Mouse (Mus musculus) lung, postnatal 0 days (tissue): ENCODE measurements at regions not wholly inside any gene's neighbourhood (a gene's known extent, or its start where the extent isn't known, plus 50 kb on each side); places are given as distances from the start of the nearest gene placed in this dataset.

ENCODE experiments used
- CTCF ChIP-seq: IDR thresholded peaks from 2 replicates; pipeline ENCODE4 v1.5.1; 2016; ENCODE audit warnings: antibody characterized with exemption, mild to moderate bottlenecking
- EP300 ChIP-seq: IDR thresholded peaks from 2 replicates; pipeline ENCODE4 v1.6.1; 2016; ENCODE audit warnings: antibody characterized with exemption, mild to moderate bottlenecking, control low read depth

GRCm38 (mm10) chr9:61683557-61683956, 230.8 kb downstream of the Rplp1 start:
- no peak for TF ChIP-seq CTCF
- TF ChIP-seq EP300 = no peak
